Mouse (Mus musculus) ES-E14 (cell line): ENCODE data around the gene Gm9507. TPM values are rescaled to one million over a fixed set of nuclear protein-coding genes. Genes with fewer than 3 reads are reported as not detected.
"Not testable (repeated sequence)": the region's sequence is repeated elsewhere in the genome, so short reads cannot be mapped to it uniquely, and the experiment has no call there.

Experiments used
- DNase-seq: peaks from one replicate; pipeline ENCODE4 v3.0.0-alpha.2; 2013; ENCODE audit warnings: low read depth, low spot score
- H3K27ac ChIP-seq: 2 replicates; pipeline ENCODE4 v1.5.1; 2012; ENCODE audit warnings: low read depth, mild to moderate bottlenecking, low read length, moderate library complexity, mixed read lengths; ENCODE audit not compliant: poor library complexity, insufficient read depth, severe bottlenecking
- H3K36me3 ChIP-seq: 2 replicates; pipeline ENCODE4 v1.6.1; 2012; ENCODE audit warnings: mild to moderate bottlenecking, low read length, moderate library complexity, mixed read lengths; ENCODE audit not compliant: control insufficient read depth, poor library complexity, insufficient read depth, severe bottlenecking
- H3K4me1 ChIP-seq, 2 experiments: fragments of 150-350 bp in 1 of 2; sonication (generic) in 1 of 2; 2 replicates each; pipeline ENCODE4 v1.6.1; 2012; ENCODE audit warnings: low read length in 2 of 2, mild to moderate bottlenecking in 1 of 2, mixed read lengths in 1 of 2; ENCODE audit not compliant: control insufficient read depth in 2 of 2, insufficient read depth in 2 of 2, poor library complexity in 1 of 2
- H3K4me3 ChIP-seq, 2 experiments: fragments of 150-350 bp in 1 of 2; sonication (generic) in 1 of 2; 2 replicates each; pipeline ENCODE4 v1.5.1; 2012; ENCODE audit warnings: low read length in 2 of 2, low read depth in 1 of 2, mild to moderate bottlenecking in 1 of 2, mixed read lengths in 1 of 2; ENCODE audit not compliant: insufficient read depth in 1 of 2, poor library complexity in 1 of 2, severe bottlenecking in 1 of 2
- H3K9ac ChIP-seq: 2 replicates; pipeline ENCODE4 v1.6.1; 2012; ENCODE audit warnings: low read depth, mild to moderate bottlenecking, low read length, mixed read lengths; ENCODE audit not compliant: poor library complexity, insufficient read depth, severe bottlenecking
- H3K9me3 ChIP-seq: fragments of 150-350 bp; sonication (generic); 2 replicates; pipeline ENCODE4 v1.6.1; 2012; ENCODE audit warnings: low read depth, mild to moderate bottlenecking, low read length; ENCODE audit not compliant: control insufficient read depth, insufficient read depth
- CHD2 ChIP-seq: IDR thresholded peaks from 2 replicates; pipeline ENCODE4 v1.6.1; 2014; ENCODE audit warnings: mild to moderate bottlenecking, low read depth, low read length, inconsistent platforms
- HCFC1 ChIP-seq: IDR thresholded peaks from 2 replicates; pipeline ENCODE4 v1.6.1; 2012; ENCODE audit warnings: low read length, inconsistent platforms, borderline replicate concordance; ENCODE audit not compliant: insufficient read depth
- MAFK ChIP-seq: IDR thresholded peaks from 2 replicates; pipeline ENCODE4 v1.6.1; 2014; ENCODE audit warnings: mild to moderate bottlenecking, low read depth, low read length, inconsistent platforms; ENCODE audit not compliant: insufficient read depth
- ZC3H11A ChIP-seq: IDR thresholded peaks from 2 replicates; pipeline ENCODE4 v1.6.1; 2012; ENCODE audit warnings: low read depth, mild to moderate bottlenecking, inconsistent platforms, low read length, borderline replicate concordance
- ZNF384 ChIP-seq: IDR thresholded peaks from 2 replicates; pipeline ENCODE4 v1.6.1; 2012; ENCODE audit warnings: low read depth, low read length, inconsistent platforms
- in situ Hi-C, 2 experiments: fragments of 600-800 bp; cut with MboI; formaldehyde crosslinking; loops; one replicate each; pipeline ENCODE4 v1.15.1; 2025; ENCODE audit warnings: low sequenced_read_pairs in 2 of 2, inconsistent platforms in 1 of 2; ENCODE audit not compliant: unreplicated experiment in 2 of 2
- total RNA-seq: library from RNA; depleted of rRNA; stranded (reverse); fragments of 300-350 nt; gene quantifications from 2 replicates; pipeline ENCODE4 v1.2.3, GENCODE M21; 2012

The Gm9507 gene
- total RNA-seq, 1 experiment, result not detected

- Histone ChIP-seq H3K9ac (no peak overlapping the region), H3K4me1 (no peaks in the 10 kb centered on the region), H3K27ac (no peak overlapping the region), H3K9me3 (no peaks in the 10 kb centered on the region), H3K4me3 (no peak overlapping the region), H3K36me3 (no peaks in the 10 kb centered on the region)
- in situ Hi-C loops, result no loop called here
- DNase-seq, result peak; percentile 20
- TF ChIP-seq MAFK (no peak), ZC3H11A (no peak), CHD2 (no peak), HCFC1 (no peak), ZNF384 (no peak)
Observed at GRCm38 (mm10) chr10:77815514-77815913, 3.9 kb upstream of the Gm9507 start.

DNA sequence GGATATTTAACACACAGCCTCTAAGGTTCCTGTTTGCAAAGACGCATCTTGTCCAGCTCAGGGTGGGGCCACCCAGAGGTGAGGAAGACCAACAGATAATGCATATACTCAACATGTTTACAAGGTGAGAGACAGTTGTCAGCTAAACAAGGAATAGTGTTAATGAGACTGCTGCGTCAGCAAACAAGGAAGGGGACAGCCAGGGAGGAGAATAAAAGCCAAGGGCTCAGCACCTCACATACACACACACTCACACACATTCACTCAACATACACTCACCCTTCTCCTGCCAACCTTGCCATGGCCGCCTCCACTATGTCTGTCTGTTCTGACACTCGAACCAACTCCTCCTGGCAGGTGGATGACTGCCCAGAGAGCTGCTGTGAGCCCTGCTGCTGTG is 2.7 kb upstream of the Gm9507 start, which contains the start of gene Gm2696:
TSS of gene Gm2696 (plus strand) at position 301 of the 400 bp plus-strand sequence.
- no peaks in the 10 kb centered on the region for H3K36me3 ChIP-seq
- no peaks in the 10 kb centered on the region for H3K4me1 ChIP-seq
- peak within 1 kb of the TSS; percentile 28; the same call in 1 of the 2 replicates for H3K27ac ChIP-seq
- in situ Hi-C loops, result no loop called here
- peaks cover 2% of the 10 kb centered on the region; the same call in 1 of the 2 replicates for H3K9me3 ChIP-seq
- no peak for TF ChIP-seq CHD2
- 0 out of 2 replicates have a peak, but pooled peaks have one; percentile 19 for TF ChIP-seq MAFK
- TF ChIP-seq ZC3H11A, result no peak
- no peak within 1 kb of the TSS for H3K4me3 ChIP-seq
- DNase-seq, result no peak
- no peak within 1 kb of the TSS for H3K9ac ChIP-seq

GRCm38 (mm10) chr10:77804095-77804494 is 7.5 kb downstream of the Gm9507 start:
- Histone ChIP-seq H3K9me3 (no peaks in the 10 kb centered on the region), H3K4me1 (no peaks in the 10 kb centered on the region), H3K9ac (no peak overlapping the region), H3K27ac (no peak overlapping the region), H3K36me3 (no peaks in the 10 kb centered on the region), H3K4me3 (no peak overlapping the region)
- DNase-seq, result no peak
- TF ChIP-seq ZC3H11A (no peak), HCFC1 (no peak), CHD2 (no peak), ZNF384 (no peak), MAFK (no peak)
- in situ Hi-C loops, result no loop called here

DNA sequence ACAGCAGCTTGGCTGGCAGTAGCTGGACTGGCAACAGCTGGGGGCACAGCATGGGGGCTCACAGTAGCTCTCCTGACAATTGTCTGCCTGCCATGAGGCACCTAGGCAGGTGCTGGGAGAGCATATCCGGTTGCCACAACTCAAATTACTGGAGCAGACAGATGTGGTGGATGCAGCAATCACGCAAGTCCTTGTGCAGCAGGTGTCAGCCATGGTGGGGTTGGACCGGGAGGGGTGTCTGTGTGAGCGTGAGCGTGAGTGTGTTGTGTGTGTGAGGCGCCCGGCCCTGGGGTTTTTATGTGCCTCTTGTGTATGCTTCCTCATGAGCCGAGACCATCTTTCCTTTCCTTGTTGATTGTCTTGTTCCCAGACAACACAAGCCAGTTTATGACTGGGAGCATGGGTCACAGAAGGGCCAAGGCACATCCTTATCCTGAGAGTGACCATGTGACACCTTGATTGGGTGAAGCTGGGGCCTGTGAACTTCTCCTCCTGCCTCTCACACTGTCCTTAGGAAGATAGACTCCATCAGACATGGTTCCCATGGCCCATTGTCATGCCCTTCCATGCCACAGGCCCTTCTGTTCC is 12.6 kb downstream of the Gm9507 start, which contains the start of gene Gm19668:
TSS of gene Gm19668 (minus strand) at position 213 of the 588 bp plus-strand sequence.
- H3K27ac ChIP-seq, result no peak within 1 kb of the TSS
- in situ Hi-C loops, result no loop called here

DNA sequence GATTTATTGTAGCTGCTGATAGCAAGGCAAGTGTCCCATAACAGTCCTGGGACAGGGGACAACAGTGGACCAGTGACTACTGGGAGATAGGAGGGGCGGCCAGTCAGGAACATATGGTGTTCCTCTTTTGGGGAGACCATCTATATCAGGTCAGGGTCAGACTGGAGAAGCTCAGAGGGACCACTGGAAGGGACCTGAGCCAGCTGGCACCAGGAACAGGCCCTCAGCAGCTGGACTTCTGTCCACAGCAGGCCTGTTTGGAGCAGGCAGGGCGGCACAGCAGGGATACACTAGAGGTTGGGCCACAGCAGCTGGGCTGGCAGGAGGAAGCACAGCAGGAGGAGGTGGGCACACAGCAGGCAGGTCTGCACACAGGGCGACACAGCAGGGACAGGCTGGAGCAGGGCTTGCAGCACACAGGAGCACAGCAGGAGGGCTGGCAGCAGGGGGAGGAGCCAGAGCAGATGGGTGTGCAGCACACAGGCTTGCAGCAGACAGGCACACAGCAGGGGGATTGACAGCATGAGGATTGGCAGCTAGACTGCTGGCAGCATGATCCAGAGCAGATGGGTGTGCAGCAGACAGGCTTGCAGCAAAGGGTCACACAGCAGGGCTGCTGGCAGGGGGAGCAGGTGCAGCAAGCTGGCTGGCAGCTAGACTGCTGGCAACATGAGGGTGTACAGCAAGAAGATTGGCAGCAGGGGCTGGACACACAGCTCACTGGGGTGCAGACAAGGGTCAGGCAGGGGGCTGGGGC is 13.3 kb downstream of the Gm9507 start:
- in situ Hi-C loops, H3K9me3 ChIP-seq, DNase-seq, H3K4me1 ChIP-seq, H3K4me3 ChIP-seq, H3K36me3 ChIP-seq, H3K9ac ChIP-seq, H3K27ac ChIP-seq: not testable (repeated sequence)

More for the DNA sequence above, 12.6 kb downstream of the Gm9507 start, which contains the start of gene Gm19668:
- Histone ChIP-seq H3K9ac (no peak within 1 kb of the TSS), H3K36me3 (no peaks in the 10 kb centered on the region), H3K9me3 (no peaks in the 10 kb centered on the region), H3K4me1 (no peaks in the 10 kb centered on the region), H3K4me3 (no peak within 1 kb of the TSS)
- TF ChIP-seq ZC3H11A (no peak), ZNF384 (no peak), HCFC1 (no peak), CHD2 (no peak), MAFK (no peak)
- no peak for DNase-seq
